Comparison of ENCODE assay signal across 27 mouse cellular contexts in the genomic region with DNA sequence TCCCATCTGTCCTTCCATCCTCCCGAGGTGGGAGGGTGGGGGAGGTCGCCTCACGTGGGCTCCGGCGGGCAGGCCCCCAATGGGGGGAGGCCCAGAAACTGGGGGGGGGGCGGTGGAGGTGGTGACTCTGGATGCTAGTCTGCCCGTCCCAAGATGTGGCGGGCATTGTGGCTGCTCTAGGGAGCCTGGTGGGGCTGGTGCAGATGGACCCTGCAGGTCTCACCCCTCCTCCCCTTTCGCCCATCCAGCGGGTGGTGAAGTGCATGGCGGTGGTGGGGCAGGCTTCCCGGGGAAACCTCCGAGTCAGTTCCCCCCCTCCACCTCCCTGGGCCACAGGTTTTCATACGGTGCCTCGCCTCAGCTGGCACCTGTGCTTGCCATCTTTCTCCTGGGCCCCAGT.
DNase-seq lines count a peak whose midpoint lies in the region; ATAC-seq lines count a peak whose summit lies in the region.
"Had no signal": no experiment of that assay in that cellular context is flagged by ENCODE, and none has a peak within 500 bp of the region (broad histone marks: within the 10 kb centered on the region; RNA-seq: fewer than 3 reads in every experiment).

No protein-coding gene starts in this region.

- WGBS in heart, embryonic 15.5 days = 70% methylated on average over 15 of the region's 15 CpGs
- WGBS in midbrain, embryonic 11.5 days = 84% methylated on average over 13 of the region's 15 CpGs
- 88% methylated on average over 15 of the region's 15 CpGs for WGBS in midbrain, embryonic 10.5 days
- WGBS in limb, embryonic 15.5 days = 91% methylated on average over 15 of the region's 15 CpGs

- no peaks in the 10 kb centered on the region for H3K4me1 ChIP-seq in heart, embryonic 15.5 days (replicated peaks)
- H3K4me1 ChIP-seq in midbrain, embryonic 11.5 days (ENCODE audit: control insufficient read depth, insufficient read depth, low read length) = no peaks in the 10 kb centered on the region
- no peaks in the 10 kb centered on the region for H3K4me1 ChIP-seq in midbrain, embryonic 10.5 days
- no peaks in the 10 kb centered on the region for H3K4me1 ChIP-seq in limb, embryonic 15.5 days
- H3K4me1 ChIP-seq: embryonic facial prominence, embryonic 12.5 days; limb, embryonic 13.5 days; neural tube, embryonic 12.5 days had no signal

- DNase-seq in heart, postnatal 4 days = no peak
- no peak for DNase-seq in midbrain, embryonic 11.5 days (ENCODE audit: low spot score, missing footprints)
- no peak for DNase-seq in midbrain, embryonic 10.5 days (ENCODE audit: low spot score)
- DNase-seq in ES-CJ7 (ENCODE audit: low read depth, low spot score) = peak; percentile 3
- no peak for DNase-seq in kidney, postnatal 10 days
- DNase-seq: B cell, adult 2 months; cerebellum, adult 11 months; cerebellum, postnatal 10 days; gastrocnemius, postnatal 14 days; kidney, adult 9 months; kidney, postnatal 25 days; layer of hippocampus, postnatal 36 days; right cerebral cortex, postnatal 14 days; thymus, postnatal 25 days had no signal

- no peak overlapping the region for H3K4me3 ChIP-seq in heart, embryonic 15.5 days
- no peak overlapping the region for H3K4me3 ChIP-seq in midbrain, embryonic 11.5 days (ENCODE audit: low read depth, low read length)
- no peak overlapping the region for H3K4me3 ChIP-seq in midbrain, embryonic 10.5 days
- no peak overlapping the region for H3K4me3 ChIP-seq in limb, embryonic 15.5 days
- H3K4me3 ChIP-seq: embryonic facial prominence, embryonic 12.5 days; erythroblast, embryonic 14.5 days; limb, embryonic 13.5 days; neural tube, embryonic 12.5 days had no signal

- H3K9me3 ChIP-seq in heart, embryonic 15.5 days (replicated peaks) = 0 out of 2 replicates have a peak, but pooled peaks cover 7% of the 10 kb centered on the region
- H3K9me3 ChIP-seq in midbrain, embryonic 11.5 days (ENCODE audit: control insufficient read depth, low read length) = peaks cover 8% of the 10 kb centered on the region; the same call in 1 of the 2 replicates
- peaks cover 28% of the 10 kb centered on the region for H3K9me3 ChIP-seq in midbrain, embryonic 10.5 days (replicated peaks)
- no peaks in the 10 kb centered on the region for H3K9me3 ChIP-seq in limb, embryonic 15.5 days

- H3K4me2 ChIP-seq in heart, embryonic 15.5 days = no peak overlapping the region
- no peak overlapping the region for H3K4me2 ChIP-seq in midbrain, embryonic 11.5 days
- no peak overlapping the region for H3K4me2 ChIP-seq in limb, embryonic 15.5 days
- H3K4me2 ChIP-seq: embryonic facial prominence, embryonic 12.5 days; heart, embryonic 11.5 days; limb, embryonic 13.5 days; neural tube, embryonic 12.5 days had no signal

- no peaks in the 10 kb centered on the region for H3K27me3 ChIP-seq in heart, embryonic 15.5 days
- no peaks in the 10 kb centered on the region for H3K27me3 ChIP-seq in midbrain, embryonic 11.5 days (ENCODE audit: control insufficient read depth, insufficient read depth, low read length)
- no peaks in the 10 kb centered on the region for H3K27me3 ChIP-seq in midbrain, embryonic 10.5 days (ENCODE audit: low read depth, poor library complexity, severe bottlenecking)
- H3K27me3 ChIP-seq in limb, embryonic 15.5 days = no peaks in the 10 kb centered on the region
- H3K27me3 ChIP-seq: CH12.LX; embryonic facial prominence, embryonic 12.5 days; limb, embryonic 13.5 days; neural tube, embryonic 12.5 days had no signal

- ATAC-seq in heart, embryonic 15.5 days (replicated peaks; ENCODE audit: insufficient number of reproducible peaks, insufficient read depth, low FRiP score, low read depth) = 0 out of 2 replicates have a peak, but pooled peaks have one; percentile 47
- peak; percentile 44; the same call in 1 of the 2 replicates for ATAC-seq in midbrain, embryonic 11.5 days (ENCODE audit: low FRiP score)
- ATAC-seq in limb, embryonic 15.5 days (ENCODE audit: insufficient number of reproducible peaks, low FRiP score, low TSS enrichment, low read depth) = 0 out of 2 replicates have a peak, but pooled peaks have one; percentile 30
- ATAC-seq: forebrain, embryonic 16.5 days; hindbrain, postnatal 0 days; intestine, embryonic 16.5 days had no signal

- no peak overlapping the region for H3K27ac ChIP-seq in heart, embryonic 15.5 days
- no peak overlapping the region for H3K27ac ChIP-seq in midbrain, embryonic 11.5 days (ENCODE audit: low read depth, low read length)
- no peak overlapping the region for H3K27ac ChIP-seq in midbrain, embryonic 10.5 days (replicated peaks)
- no peak overlapping the region for H3K27ac ChIP-seq in limb, embryonic 15.5 days
- H3K27ac ChIP-seq: embryonic facial prominence, embryonic 12.5 days; hindbrain, postnatal 0 days; limb, embryonic 13.5 days; liver, embryonic 14.5 days; macrophage; neural tube, embryonic 12.5 days had no signal

- H3K36me3 ChIP-seq in heart, embryonic 15.5 days = no peaks in the 10 kb centered on the region
- no peaks in the 10 kb centered on the region for H3K36me3 ChIP-seq in midbrain, embryonic 11.5 days (ENCODE audit: control insufficient read depth, insufficient read depth, low read length)
- H3K36me3 ChIP-seq in midbrain, embryonic 10.5 days = no peaks in the 10 kb centered on the region
- no peaks in the 10 kb centered on the region for H3K36me3 ChIP-seq in limb, embryonic 15.5 days
- H3K36me3 ChIP-seq: embryonic facial prominence, embryonic 12.5 days; limb, embryonic 13.5 days; neural tube, embryonic 12.5 days had no signal

- no peak overlapping the region for H3K9ac ChIP-seq in heart, embryonic 15.5 days
- H3K9ac ChIP-seq in midbrain, embryonic 11.5 days (ENCODE audit: low read length) = no peak overlapping the region
- no peak overlapping the region for H3K9ac ChIP-seq in limb, embryonic 15.5 days
- H3K9ac ChIP-seq: embryonic facial prominence, embryonic 12.5 days; limb, embryonic 13.5 days; liver, embryonic 14.5 days; neural tube, embryonic 12.5 days had no signal
